Mouse (Mus musculus): Measurements from ENCODE around the gene Nps.

DNA sequence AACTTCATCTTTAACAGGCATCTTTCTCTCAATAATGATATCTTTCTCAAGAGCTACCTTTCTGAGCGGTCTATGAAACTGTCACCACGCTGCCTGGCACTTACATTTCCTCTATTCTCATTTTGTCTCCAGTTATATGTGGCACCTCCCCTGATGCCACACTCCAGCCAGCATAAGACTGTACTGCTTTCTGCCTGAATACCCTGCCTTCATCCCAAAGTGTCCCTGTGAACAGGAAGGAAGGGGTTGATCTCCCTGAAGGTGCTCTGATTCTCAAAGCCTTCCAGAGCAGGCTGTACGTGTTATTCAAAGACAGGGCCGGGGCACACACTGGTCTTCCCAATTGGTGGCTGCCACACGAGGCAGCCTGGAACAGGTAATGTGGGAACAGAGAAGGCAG, 12.1 kb upstream of the Nps start:
- TF ChIP-seq CTCF (conservative IDR thresholded peaks at IDR 0.05; ENCODE audit: low read length) (no peak), POU5F1 (IDR thresholded peaks at IDR 0.05; ENCODE audit: borderline replicate concordance, low read length) (no peak), NANOG (IDR thresholded peaks at IDR 0.05; ENCODE audit: borderline replicate concordance, low read length) (no peak)

Measured in E14TG2a.4 (cell line).